ENCODE assay signal across 16 mouse cellular contexts in genomic region chr4:93481247-93481646, GRCm38 (mm10).
A peak's percentile ranks its signal among the peaks of the same experiment; 100 is the strongest.
DNase-seq lines count a peak whose midpoint lies in the region; ATAC-seq and TF ChIP-seq lines count a peak whose summit lies in the region.
"Had no signal": no experiment of that assay in that cellular context is flagged by ENCODE, and none has a peak within 500 bp of the region (broad histone marks: within the 10 kb centered on the region; RNA-seq: fewer than 3 reads in every experiment).

No protein-coding gene starts in this region.

- no peak for TF ChIP-seq EP300 in stomach, postnatal 0 days (optimal IDR thresholded peaks at IDR 0.05)

- no peak overlapping the region for H3K9ac ChIP-seq in stomach, embryonic 14.5 days (replicated peaks; ENCODE audit: low read depth, low read length)
- H3K9ac ChIP-seq in stomach, postnatal 0 days (ENCODE audit: low read length) = no peak overlapping the region
- H3K9ac ChIP-seq in liver, embryonic 16.5 days (ENCODE audit: low read depth, low read length) = peak overlapping the region; percentile 28
- no peak overlapping the region for H3K9ac ChIP-seq in neural tube, embryonic 15.5 days (replicated peaks)
- H3K9ac ChIP-seq: lung, embryonic 15.5 days; midbrain, embryonic 13.5 days had no signal

- no peaks in the 10 kb centered on the region for H3K4me1 ChIP-seq in stomach, embryonic 14.5 days (ENCODE audit: control insufficient read depth, insufficient read depth, low read length)
- H3K4me1 ChIP-seq in stomach, postnatal 0 days (replicated peaks; ENCODE audit: control insufficient read depth, insufficient read depth) = no peaks in the 10 kb centered on the region
- peaks cover 28% of the 10 kb centered on the region for H3K4me1 ChIP-seq in erythroblast, embryonic 14.5 days (ENCODE audit: control insufficient read depth)
- H3K4me1 ChIP-seq in liver, embryonic 16.5 days (ENCODE audit: control insufficient read depth, low read depth, low read length) = peaks cover 4% of the 10 kb centered on the region
- H3K4me1 ChIP-seq in neural tube, embryonic 15.5 days = no peaks in the 10 kb centered on the region
- H3K4me1 ChIP-seq: embryonic facial prominence, embryonic 10.5 days; lung, embryonic 15.5 days; midbrain, embryonic 13.5 days had no signal

- no peak for DNase-seq in stomach, postnatal 0 days (ENCODE audit: low spot score)
- no peak for DNase-seq in MN1 (ENCODE audit: low spot score)
- DNase-seq in cerebellum, adult 9-11 months = no peak
- DNase-seq in thymus, postnatal 36 days = no peak
- DNase-seq: cerebellum, postnatal 10 days; heart, adult 2 months; heart, postnatal 4 days; kidney, postnatal 10 days; right cerebral cortex, postnatal 4 days had no signal

- no peak overlapping the region for H3K4me2 ChIP-seq in stomach, embryonic 14.5 days (replicated peaks; ENCODE audit: low read depth, low read length)
- no peak overlapping the region for H3K4me2 ChIP-seq in stomach, postnatal 0 days (replicated peaks; ENCODE audit: low read depth)
- peak overlapping the region; percentile 46 for H3K4me2 ChIP-seq in liver, embryonic 16.5 days (ENCODE audit: low read depth, low read length)
- H3K4me2 ChIP-seq in neural tube, embryonic 15.5 days = no peak overlapping the region
- H3K4me2 ChIP-seq: lung, embryonic 15.5 days; midbrain, embryonic 13.5 days had no signal

- WGBS in stomach, embryonic 14.5 days = 92% methylated on average over 1 of the region's 1 CpGs
- WGBS in stomach, postnatal 0 days = 80% methylated on average over 1 of the region's 1 CpGs
- WGBS in liver, embryonic 16.5 days (ENCODE audit: insufficient replicate concordance) = 16% methylated on average over 1 of the region's 1 CpGs
- WGBS in neural tube, embryonic 15.5 days = 98% methylated on average over 1 of the region's 1 CpGs

- no peaks in the 10 kb centered on the region for H3K27me3 ChIP-seq in stomach, embryonic 14.5 days (ENCODE audit: control insufficient read depth, insufficient read depth, low read length)
- H3K27me3 ChIP-seq in stomach, postnatal 0 days (ENCODE audit: control insufficient read depth, insufficient read depth, low read length) = no peaks in the 10 kb centered on the region
- H3K27me3 ChIP-seq in erythroblast, embryonic 14.5 days (ENCODE audit: control insufficient read depth) = no peaks in the 10 kb centered on the region
- no peaks in the 10 kb centered on the region for H3K27me3 ChIP-seq in liver, embryonic 16.5 days (ENCODE audit: control insufficient read depth, insufficient read depth, low read depth, low read length)
- H3K27me3 ChIP-seq in neural tube, embryonic 15.5 days (replicated peaks) = no peaks in the 10 kb centered on the region
- H3K27me3 ChIP-seq: lung, embryonic 15.5 days; midbrain, embryonic 13.5 days had no signal

- H3K9me3 ChIP-seq in stomach, embryonic 14.5 days (ENCODE audit: control insufficient read depth, low read depth, low read length) = no peaks in the 10 kb centered on the region
- no peaks in the 10 kb centered on the region for H3K9me3 ChIP-seq in stomach, postnatal 0 days (ENCODE audit: control insufficient read depth, low read length)
- H3K9me3 ChIP-seq in erythroblast, embryonic 14.5 days (ENCODE audit: control insufficient read depth, low read length) = peaks cover 12% of the 10 kb centered on the region
- H3K9me3 ChIP-seq in liver, embryonic 16.5 days (replicated peaks; ENCODE audit: control insufficient read depth, low read length) = no peaks in the 10 kb centered on the region
- H3K9me3 ChIP-seq in neural tube, embryonic 15.5 days (replicated peaks) = no peaks in the 10 kb centered on the region
- H3K9me3 ChIP-seq: embryonic facial prominence, embryonic 10.5 days; lung, embryonic 15.5 days; midbrain, embryonic 13.5 days had no signal

- no peak for TF ChIP-seq CTCF in stomach, postnatal 0 days (IDR thresholded peaks at IDR 0.05; ENCODE audit: low read depth)

- no peak overlapping the region for H3K27ac ChIP-seq in stomach, embryonic 14.5 days (ENCODE audit: low read length)
- H3K27ac ChIP-seq in stomach, postnatal 0 days (replicated peaks) = no peak overlapping the region
- H3K27ac ChIP-seq in liver, embryonic 16.5 days (ENCODE audit: low read length) = peak overlapping the region; percentile 77
- H3K27ac ChIP-seq in neural tube, embryonic 15.5 days (replicated peaks) = no peak overlapping the region
- H3K27ac ChIP-seq: embryonic facial prominence, embryonic 10.5 days; heart, adult 2 months; lung, embryonic 15.5 days; midbrain, embryonic 13.5 days had no signal

- H3K36me3 ChIP-seq in stomach, embryonic 14.5 days (ENCODE audit: control insufficient read depth, insufficient read depth, low read length) = no peaks in the 10 kb centered on the region
- no peaks in the 10 kb centered on the region for H3K36me3 ChIP-seq in stomach, postnatal 0 days (ENCODE audit: control insufficient read depth, insufficient read depth, low read length)
- peaks cover 30% of the 10 kb centered on the region for H3K36me3 ChIP-seq in erythroblast, embryonic 14.5 days (ENCODE audit: control insufficient read depth)
- H3K36me3 ChIP-seq in liver, embryonic 16.5 days (ENCODE audit: control insufficient read depth, insufficient read depth) = no peaks in the 10 kb centered on the region
- H3K36me3 ChIP-seq in neural tube, embryonic 15.5 days = no peaks in the 10 kb centered on the region
- H3K36me3 ChIP-seq: embryonic facial prominence, embryonic 10.5 days; lung, embryonic 15.5 days; midbrain, embryonic 13.5 days had no signal

- ATAC-seq in stomach, embryonic 14.5 days (ENCODE audit: insufficient number of reproducible peaks, insufficient read depth, low FRiP score, low read depth) = peak; percentile 46; the same call in 1 of the 2 replicates
- no peak for ATAC-seq in stomach, postnatal 0 days (ENCODE audit: low FRiP score, low TSS enrichment)
- ATAC-seq in liver, embryonic 16.5 days (ENCODE audit: low read depth) = peak; percentile 98
- no peak for ATAC-seq in neural tube, embryonic 15.5 days (ENCODE audit: low FRiP score)
- ATAC-seq: midbrain, embryonic 13.5 days had no signal

- H3K4me3 ChIP-seq in stomach, embryonic 14.5 days (ENCODE audit: low read depth, low read length) = no peak overlapping the region
- H3K4me3 ChIP-seq in stomach, postnatal 0 days (ENCODE audit: low read depth, low read length) = no peak overlapping the region
- peak overlapping the region; percentile 57 for H3K4me3 ChIP-seq in erythroblast, embryonic 14.5 days (replicated peaks)
- peak overlapping the region; percentile 40 for H3K4me3 ChIP-seq in liver, embryonic 16.5 days (ENCODE audit: low read depth, low read length)
- H3K4me3 ChIP-seq in neural tube, embryonic 15.5 days (replicated peaks) = no peak overlapping the region
- H3K4me3 ChIP-seq: embryonic facial prominence, embryonic 10.5 days; heart, adult 2 months; lung, embryonic 15.5 days; midbrain, embryonic 13.5 days had no signal

Comparison
In these comparisons a context has a peak if more than half of its experiments do, and no peak if none do; other contexts are left out.
1. ATAC-seq: peak in stomach, embryonic 14.5 days (single experiment) and liver, embryonic 16.5 days (single experiment); none in stomach, postnatal 0 days (single experiment) and neural tube, embryonic 15.5 days (single experiment).
2. H3K4me3 ChIP-seq: peak in erythroblast, embryonic 14.5 days (single experiment) and liver, embryonic 16.5 days (single experiment); none in stomach, embryonic 14.5 days (single experiment), stomach, postnatal 0 days (single experiment) and neural tube, embryonic 15.5 days (single experiment).